Mouse (Mus musculus) ZHBTc4 (cell line): ENCODE results near the gene Crot.
"Not testable (repeated sequence)": the region's sequence is repeated elsewhere in the genome, so short reads cannot be mapped to it uniquely, and the experiment has no call there.

ENCODE experiments used
- DNase-seq: peaks from one replicate; pipeline ENCODE4 v3.0.0-alpha.2; 2011; ENCODE audit warnings: low read depth, low spot score

The Crot gene

GRCm38 (mm10) chr5:8995966-8996685, 998 bp downstream of the Crot start:
- DNase-seq, result no peak

- peak; percentile 83 for DNase-seq
These were observed 5.5 kb downstream of the Crot start for GRCm38 (mm10) chr5:8991626-8992025.

GRCm38 (mm10) chr5:8990526-8990925, 6.6 kb downstream of the Crot start:
- peak; percentile 56 for DNase-seq

- DNase-seq, result no peak
These were observed 9.2 kb downstream of the Crot start for GRCm38 (mm10) chr5:8987925-8988324.

- no peak for DNase-seq
These were observed 11.7 kb downstream of the Crot start for GRCm38 (mm10) chr5:8985470-8985869.

- DNase-seq, result no peak
These were observed 22.4 kb downstream of the Crot start for GRCm38 (mm10) chr5:8974721-8975120.

- no peak for DNase-seq
These were observed 24.8 kb downstream of the Crot start for GRCm38 (mm10) chr5:8972355-8972754.

GRCm38 (mm10) chr5:8970694-8971093, 26.4 kb downstream of the Crot start:
- DNase-seq, result no peak

- no peak for DNase-seq
These were observed 32.6 kb downstream of the Crot start for GRCm38 (mm10) chr5:8964487-8964886.

- DNase-seq, result peak; percentile 25
These were observed 36.6 kb downstream of the Crot start for GRCm38 (mm10) chr5:8960534-8960933.

GRCm38 (mm10) chr5:8955544-8955943, 41.6 kb downstream of the Crot start:
- DNase-seq, result no peak

- DNase-seq, result no peak
These were observed 43.5 kb downstream of the Crot start for GRCm38 (mm10) chr5:8953660-8954059.

- no peak for DNase-seq
These were observed 49.6 kb downstream of the Crot start for GRCm38 (mm10) chr5:8947423-8948110.

GRCm38 (mm10) chr5:8943836-8944235, 53.3 kb downstream of the Crot start:
- DNase-seq, result no peak

GRCm38 (mm10) chr5:8941266-8941665, 55.9 kb downstream of the Crot start:
- not testable (repeated sequence) for DNase-seq

- no peak for DNase-seq
These were observed 59.2 kb downstream of the Crot start for GRCm38 (mm10) chr5:8937965-8938364.

GRCm38 (mm10) chr5:8928440-8928839, 68.7 kb downstream of the Crot start:
- DNase-seq, result no peak

GRCm38 (mm10) chr5:8917069-8917468, 80.1 kb downstream of the Crot start:
- DNase-seq, result no peak

GRCm38 (mm10) chr5:8916400-8916799, 80.7 kb downstream of the Crot start:
- DNase-seq, result no peak
